Mouse (Mus musculus): ENCODE measurements around the gene Clspn.

The Clspn gene

GRCm38 (mm10) chr4:126567243-126567642 lies 10.5 kb downstream of the Clspn start:
- DNase-seq = no peak

- no peak for DNase-seq
Measured at GRCm38 (mm10) chr4:126569783-126570182, 13.0 kb downstream of the Clspn start.

GRCm38 (mm10) chr4:126576281-126576680 lies 19.5 kb downstream of the Clspn start:
- DNase-seq = no peak

GRCm38 (mm10) chr4:126577920-126578319 lies 21.2 kb downstream of the Clspn start:
- DNase-seq = no peak

- no peak for DNase-seq
Measured at GRCm38 (mm10) chr4:126579077-126579476, 22.3 kb downstream of the Clspn start.

GRCm38 (mm10) chr4:126585739-126586138 lies 29.0 kb downstream of the Clspn start:
- DNase-seq = no peak

- DNase-seq = no peak
Measured at GRCm38 (mm10) chr4:126592039-126592438, 35.3 kb downstream of the Clspn start.

- DNase-seq = peak; percentile 86
Measured at GRCm38 (mm10) chr4:126599971-126600754, 43.4 kb downstream of the Clspn start.

- peak; percentile 86 for DNase-seq
Measured at GRCm38 (mm10) chr4:126601597-126602444, 45.1 kb downstream of the Clspn start.

- no peak for DNase-seq
Measured at GRCm38 (mm10) chr4:126602445-126602762, 45.7 kb downstream of the Clspn start.

GRCm38 (mm10) chr4:126604141-126604540 lies 47.4 kb downstream of the Clspn start:
- DNase-seq = no peak

GRCm38 (mm10) chr4:126605751-126606150 lies 49.0 kb downstream of the Clspn start:
- DNase-seq = no peak

GRCm38 (mm10) chr4:126609606-126610181 lies 53.0 kb downstream of the Clspn start, which contains the start of gene 5730409E04Rik:
Gene 5730409E04Rik, plus strand, starts transcription at chr4:126609818.
- peak; percentile 79 for DNase-seq

GRCm38 (mm10) chr4:126611991-126612390 lies 55.3 kb downstream of the Clspn start:
- no peak for DNase-seq

- no peak for DNase-seq
Measured at GRCm38 (mm10) chr4:126616312-126616711, 59.6 kb downstream of the Clspn start.

GRCm38 (mm10) chr4:126619691-126620330 lies 63.1 kb downstream of the Clspn start:
- DNase-seq = peak; percentile 82

- peak; percentile 35 for DNase-seq
Measured at GRCm38 (mm10) chr4:126620349-126620874, 63.7 kb downstream of the Clspn start.

GRCm38 (mm10) chr4:126627021-126627681 lies 70.4 kb downstream of the Clspn start:
- DNase-seq = peak; percentile 64

GRCm38 (mm10) chr4:126631922-126632321 lies 75.2 kb downstream of the Clspn start:
- DNase-seq = no peak

GRCm38 (mm10) chr4:126632668-126633067 lies 75.9 kb downstream of the Clspn start:
- no peak for DNase-seq

GRCm38 (mm10) chr4:126636330-126636729 lies 79.6 kb downstream of the Clspn start:
- DNase-seq = no peak

GRCm38 (mm10) chr4:126637446-126637845 lies 80.7 kb downstream of the Clspn start:
- no peak for DNase-seq
